ENCODE assay signal across 31 mouse cellular contexts in the genomic region with DNA sequence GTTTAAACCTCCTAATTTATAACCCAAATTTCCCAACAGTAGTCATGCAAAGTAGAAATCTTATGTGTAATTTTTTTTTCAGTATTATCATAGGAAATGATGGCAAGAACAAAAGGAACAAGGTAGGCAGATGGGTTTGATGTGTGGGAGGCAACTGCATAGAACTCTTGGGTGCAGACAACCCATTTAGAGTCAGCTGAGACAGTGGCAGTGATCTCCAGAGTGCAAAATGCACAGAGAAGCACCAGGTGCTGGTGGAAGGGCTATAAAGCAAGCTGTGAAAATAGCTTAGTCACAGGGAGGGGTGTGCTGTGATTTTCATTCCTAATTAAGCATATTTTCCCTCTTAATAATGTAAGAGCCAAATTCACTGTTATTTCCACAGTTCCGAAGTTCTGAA.
DNase-seq lines count a peak whose midpoint lies in the region; ATAC-seq and TF ChIP-seq lines count a peak whose summit lies in the region.
"Had no signal": no experiment of that assay in that cellular context is flagged by ENCODE, and none has a peak within 500 bp of the region (broad histone marks: within the 10 kb centered on the region; RNA-seq: fewer than 3 reads in every experiment).

No protein-coding gene starts in this region.

- H3K9ac ChIP-seq in forebrain, embryonic 13.5 days = no peak overlapping the region
- H3K9ac ChIP-seq: embryonic facial prominence, embryonic 13.5 days; heart, embryonic 12.5 days; hindbrain, embryonic 13.5 days; limb, embryonic 13.5 days; lung, embryonic 15.5 days; midbrain, embryonic 15.5 days; neural tube, embryonic 15.5 days had no signal

- H3K27me3 ChIP-seq in forebrain, embryonic 13.5 days = no peaks in the 10 kb centered on the region
- H3K27me3 ChIP-seq: embryonic facial prominence, embryonic 13.5 days; heart, embryonic 12.5 days; hindbrain, embryonic 13.5 days; limb, embryonic 13.5 days; lung, embryonic 15.5 days; midbrain, embryonic 15.5 days; neural tube, embryonic 15.5 days had no signal

- 51% methylated on average over 1 of the region's 1 CpGs for WGBS in forebrain, embryonic 13.5 days

- TF ChIP-seq CTCF in layer of hippocampus, adult 2 months (conservative IDR thresholded peaks at IDR 0.05) = no peak

- H3K4me2 ChIP-seq in forebrain, embryonic 13.5 days = no peak overlapping the region
- H3K4me2 ChIP-seq: embryonic facial prominence, embryonic 13.5 days; heart, embryonic 12.5 days; hindbrain, embryonic 13.5 days; limb, embryonic 13.5 days; liver, embryonic 11.5 days; lung, embryonic 15.5 days; midbrain, embryonic 15.5 days; neural tube, embryonic 15.5 days had no signal

- H3K4me3 ChIP-seq in layer of hippocampus, adult 2 months = no peak overlapping the region
- no peak overlapping the region for H3K4me3 ChIP-seq in forebrain, embryonic 13.5 days
- H3K4me3 ChIP-seq: embryonic facial prominence, embryonic 13.5 days; forebrain, embryonic 10.5 days; heart, adult 2 months; heart, embryonic 12.5 days; hindbrain, embryonic 13.5 days; left cerebral cortex, adult 2 months; limb, embryonic 13.5 days; lung, embryonic 15.5 days; midbrain, embryonic 10.5 days; midbrain, embryonic 15.5 days; neural tube, embryonic 15.5 days had no signal

- no peaks in the 10 kb centered on the region for H3K9me3 ChIP-seq in forebrain, embryonic 13.5 days (replicated peaks)
- H3K9me3 ChIP-seq: embryonic facial prominence, embryonic 13.5 days; forebrain, embryonic 10.5 days; heart, embryonic 12.5 days; hindbrain, embryonic 13.5 days; limb, embryonic 13.5 days; lung, embryonic 15.5 days; midbrain, embryonic 10.5 days; midbrain, embryonic 15.5 days; neural tube, embryonic 15.5 days had no signal

- no peaks in the 10 kb centered on the region for H3K36me3 ChIP-seq in forebrain, embryonic 13.5 days (ENCODE audit: poor library complexity, severe bottlenecking)
- H3K36me3 ChIP-seq: embryonic facial prominence, embryonic 13.5 days; forebrain, embryonic 10.5 days; heart, embryonic 12.5 days; hindbrain, embryonic 13.5 days; limb, embryonic 13.5 days; lung, embryonic 15.5 days; midbrain, embryonic 10.5 days; midbrain, embryonic 15.5 days; neural tube, embryonic 15.5 days had no signal

- DNase-seq in layer of hippocampus, adult 11-12 months (ENCODE audit: low spot score) = peak; percentile 35
- DNase-seq in layer of hippocampus, postnatal 10 days (ENCODE audit: low spot score in 2 of 2) = no peak
- DNase-seq in right cerebral cortex, adult 18-20 months = peak; percentile 44
- no peak for DNase-seq in right cerebral cortex, postnatal 14 days
- DNase-seq in layer of hippocampus, adult 2 months (ENCODE audit: low spot score in 2 of 2) = peak; percentile 30 to 58
- DNase-seq in layer of hippocampus, postnatal 36 days = peak; percentile 24 to 42
- no peak for DNase-seq in kidney, adult 18-20 months
- DNase-seq: adrenal gland, postnatal 14 days; cerebellum, adult 11-12 months; cerebellum, postnatal 10 days; heart, adult 2 months; heart, postnatal 4 days; kidney, postnatal 25 days; retina, postnatal 1 day; spleen, adult 18-20 months; thymus, adult 2 months had no signal

- no peaks in the 10 kb centered on the region for H3K4me1 ChIP-seq in forebrain, embryonic 13.5 days
- H3K4me1 ChIP-seq: embryonic facial prominence, embryonic 13.5 days; forebrain, embryonic 10.5 days; heart, embryonic 12.5 days; hindbrain, embryonic 13.5 days; limb, embryonic 13.5 days; lung, embryonic 15.5 days; midbrain, embryonic 10.5 days; midbrain, embryonic 15.5 days; neural tube, embryonic 15.5 days had no signal

- H3K27ac ChIP-seq in layer of hippocampus, adult 2 months = peak overlapping the region; percentile 4; the same call in 1 of the 2 replicates
- no peak overlapping the region for H3K27ac ChIP-seq in forebrain, embryonic 13.5 days
- H3K27ac ChIP-seq: embryonic facial prominence, embryonic 13.5 days; forebrain, embryonic 10.5 days; heart, adult 2 months; hindbrain, embryonic 13.5 days; left cerebral cortex, adult 2 months; limb, embryonic 13.5 days; lung, embryonic 15.5 days; midbrain, embryonic 10.5 days; midbrain, embryonic 15.5 days; neural tube, embryonic 15.5 days had no signal

- ATAC-seq in forebrain, embryonic 13.5 days = no peak
- ATAC-seq: CD4-positive, CD25-positive, alpha-beta regulatory T cell, adult 4 months; forebrain, embryonic 16.5 days; intestine, postnatal 0 days; midbrain, embryonic 15.5 days had no signal

Comparison
In these comparisons a context has a peak if more than half of its experiments do, and no peak if none do; other contexts are left out.
1. DNase-seq: peak in layer of hippocampus, adult 11-12 months (single experiment), right cerebral cortex, adult 18-20 months (single experiment), layer of hippocampus, adult 2 months (2 of 2) and layer of hippocampus, postnatal 36 days (2 of 2); none in layer of hippocampus, postnatal 10 days (0 of 2), right cerebral cortex, postnatal 14 days (single experiment) and kidney, adult 18-20 months (single experiment).